In the genomic region with DNA sequence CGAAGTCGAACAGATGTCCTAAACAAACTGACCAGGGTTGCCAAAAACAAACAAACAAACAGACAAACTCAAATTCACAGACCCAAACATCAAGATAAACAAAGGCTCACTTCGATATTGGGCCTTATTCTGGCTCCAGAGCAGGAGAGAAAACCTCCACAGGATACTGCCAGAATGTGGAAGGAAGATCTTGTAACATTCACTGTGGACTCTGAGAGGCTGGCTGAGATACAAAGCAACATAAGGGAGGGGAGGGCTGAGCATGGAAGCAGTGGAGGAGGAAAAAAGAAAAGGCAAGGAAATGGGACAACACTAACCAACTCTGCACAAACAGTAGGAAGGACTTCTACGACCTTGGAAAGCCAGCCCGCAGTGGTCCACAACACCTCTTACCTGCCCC, we compare ENCODE assay signal across 12 mouse cellular contexts. TPM values are rescaled to one million over a fixed set of nuclear protein-coding genes. Genes with fewer than 3 reads are reported as not detected.
DNase-seq lines count a peak whose midpoint lies in the region; ATAC-seq lines count a peak whose summit lies in the region.
"Had no signal": no experiment of that assay in that cellular context is flagged by ENCODE, and none has a peak within 500 bp of the region (broad histone marks: within the 10 kb centered on the region; RNA-seq: fewer than 3 reads in every experiment).

No protein-coding gene starts in this region.

- peak overlapping the region; percentile 89 for H3K4me2 ChIP-seq in forebrain, embryonic 12.5 days
- peak overlapping the region; percentile 95 for H3K4me2 ChIP-seq in midbrain, embryonic 12.5 days (replicated peaks)

- ATAC-seq in forebrain, embryonic 12.5 days (ENCODE audit: low FRiP score), result no peak
- no peak for ATAC-seq in midbrain, embryonic 12.5 days (ENCODE audit: low FRiP score, low read depth)
- ATAC-seq in erythroblast, adult 5-6 weeks (replicated peaks; ENCODE audit: low FRiP score, poor library complexity, severe bottlenecking), result no peak

- WGBS in forebrain, embryonic 12.5 days, result 91% methylated on average over 5 of the region's 5 CpGs
- 89% methylated on average over 5 of the region's 5 CpGs for WGBS in midbrain, embryonic 12.5 days

- H3K9ac ChIP-seq in forebrain, embryonic 12.5 days, result no peak overlapping the region
- no peak overlapping the region for H3K9ac ChIP-seq in midbrain, embryonic 12.5 days (replicated peaks)

- H3K4me1 ChIP-seq in forebrain, embryonic 12.5 days, result peaks cover 9% of the 10 kb centered on the region
- H3K4me1 ChIP-seq in midbrain, embryonic 12.5 days, result peaks cover 13% of the 10 kb centered on the region; the same call in 1 of the 2 replicates

- no peak overlapping the region for H3K27ac ChIP-seq in forebrain, embryonic 12.5 days
- no peak overlapping the region for H3K27ac ChIP-seq in midbrain, embryonic 12.5 days (replicated peaks)

- H3K4me3 ChIP-seq in forebrain, embryonic 12.5 days (replicated peaks), result no peak overlapping the region
- no peak overlapping the region for H3K4me3 ChIP-seq in midbrain, embryonic 12.5 days

- H3K9me3 ChIP-seq in forebrain, embryonic 12.5 days, result no peaks in the 10 kb centered on the region
- H3K9me3 ChIP-seq in midbrain, embryonic 12.5 days, result no peaks in the 10 kb centered on the region

- H3K27me3 ChIP-seq in forebrain, embryonic 12.5 days, result no peaks in the 10 kb centered on the region
- no peaks in the 10 kb centered on the region for H3K27me3 ChIP-seq in midbrain, embryonic 12.5 days

- H3K36me3 ChIP-seq in forebrain, embryonic 12.5 days (replicated peaks), result peaks cover 13% of the 10 kb centered on the region
- H3K36me3 ChIP-seq in midbrain, embryonic 12.5 days, result peaks cover 14% of the 10 kb centered on the region

- DNase-seq in layer of hippocampus, adult 9-11 months, result peak; percentile 21
- DNase-seq in layer of hippocampus, adult 11-12 months (ENCODE audit: low spot score), result no peak
- DNase-seq in cerebellum, postnatal 10 days, result peak; percentile 30 to 34
- DNase-seq in B cell, adult 2 months, result no peak
- DNase-seq in heart, adult 11 months, result no peak
- DNase-seq: kidney, adult 18-20 months had no signal

RNA-seq across cellular contexts. Expression of gene Zscan18, which starts 24.3 kb away (rescaled TPM):
- 13.6 and 15.2 TPM in 2 replicates for polyA plus RNA-seq in forebrain, embryonic 12.5 days (2016; fragmentation: Nextera tagmentation; extraction: Ambion mirVana)
- polyA plus RNA-seq in midbrain, embryonic 12.5 days (2016; fragmentation: Nextera tagmentation; extraction: Ambion mirVana), result 17.5 and 17.6 TPM in 2 replicates
- 0.63 TPM in 1 of 2 replicates, not detected in the other for total RNA-seq in erythroblast, adult 5-6 weeks (2015; ENCODE audit: low replicate concordance)
- not detected in 2 replicates for total RNA-seq in erythroblast, adult 5-6 weeks (2017; ENCODE audit: low replicate concordance)

RNA-seq across cellular contexts. Expression of gene Zfp329, which starts 39.5 kb away (rescaled TPM):
- polyA plus RNA-seq in forebrain, embryonic 12.5 days (2016; fragmentation: Nextera tagmentation; extraction: Ambion mirVana), result 25.4 and 28.2 TPM in 2 replicates
- 27.1 and 31.6 TPM in 2 replicates for polyA plus RNA-seq in midbrain, embryonic 12.5 days (2016; fragmentation: Nextera tagmentation; extraction: Ambion mirVana)
- total RNA-seq in erythroblast, adult 5-6 weeks (2015; ENCODE audit: low replicate concordance), result 3.3 and 6.1 TPM in 2 replicates
- 1.4 and 3.1 TPM in 2 replicates for total RNA-seq in erythroblast, adult 5-6 weeks (2017; ENCODE audit: low replicate concordance)

RNA-seq across cellular contexts. Expression of gene Vmn2r56, which starts 44.3 kb away (rescaled TPM):
- not detected in 2 replicates for polyA plus RNA-seq in forebrain, embryonic 12.5 days (2016; fragmentation: Nextera tagmentation; extraction: Ambion mirVana)
- polyA plus RNA-seq in midbrain, embryonic 12.5 days (2016; fragmentation: Nextera tagmentation; extraction: Ambion mirVana), result not detected in 2 replicates
- total RNA-seq in erythroblast, adult 5-6 weeks (2015; ENCODE audit: low replicate concordance), result not detected in 2 replicates
- total RNA-seq in erythroblast, adult 5-6 weeks (2017; ENCODE audit: low replicate concordance), result not detected in 2 replicates
- total RNA-seq: adrenal gland, adult 18-20 months; megakaryocyte-erythroid progenitor cell, adult 5-6 weeks had no signal
- polyA plus RNA-seq: gonadal fat pad, adult 2 months had no signal

RNA-seq across cellular contexts. Expression of gene Zfp110, which starts 55.4 kb away (rescaled TPM):
- polyA plus RNA-seq in forebrain, embryonic 12.5 days (2016; fragmentation: Nextera tagmentation; extraction: Ambion mirVana), result 32.4 and 34.5 TPM in 2 replicates
- 32.3 and 34.5 TPM in 2 replicates for polyA plus RNA-seq in midbrain, embryonic 12.5 days (2016; fragmentation: Nextera tagmentation; extraction: Ambion mirVana)
- 5.8 and 6.1 TPM in 2 replicates for total RNA-seq in erythroblast, adult 5-6 weeks (2015; ENCODE audit: low replicate concordance)
- total RNA-seq in erythroblast, adult 5-6 weeks (2017; ENCODE audit: low replicate concordance), result 6.4 and 11.2 TPM in 2 replicates

Comparison
In these comparisons a context has a peak if more than half of its experiments do, and no peak if none do; other contexts are left out.
1. DNase-seq: peak in layer of hippocampus, adult 9-11 months (single experiment) and cerebellum, postnatal 10 days (2 of 2); none in layer of hippocampus, adult 11-12 months (single experiment), B cell, adult 2 months (0 of 2) and heart, adult 11 months (single experiment).